Mouse (Mus musculus): Measurements from ENCODE around the gene Spns2.

GRCm38 (mm10) chr11:72519189-72519588 lies 29.5 kb upstream of the Spns2 start:
- TF ChIP-seq EP300 (IDR thresholded peaks at IDR 0.05; ENCODE audit: low read depth) (no peak), CTCF (IDR thresholded peaks at IDR 0.05; ENCODE audit: low read depth) (no peak)

All from liver, embryonic 14.5 days (tissue).